Mouse (Mus musculus) lung, postnatal 0 days (tissue): ENCODE data around the gene Tcte1.

Experiments used
- CTCF ChIP-seq: IDR thresholded peaks from 2 replicates; pipeline ENCODE4 v1.5.1; 2016; ENCODE audit warnings: antibody characterized with exemption, mild to moderate bottlenecking
- EP300 ChIP-seq: IDR thresholded peaks from 2 replicates; pipeline ENCODE4 v1.6.1; 2016; ENCODE audit warnings: antibody characterized with exemption, mild to moderate bottlenecking, control low read depth

DNA sequence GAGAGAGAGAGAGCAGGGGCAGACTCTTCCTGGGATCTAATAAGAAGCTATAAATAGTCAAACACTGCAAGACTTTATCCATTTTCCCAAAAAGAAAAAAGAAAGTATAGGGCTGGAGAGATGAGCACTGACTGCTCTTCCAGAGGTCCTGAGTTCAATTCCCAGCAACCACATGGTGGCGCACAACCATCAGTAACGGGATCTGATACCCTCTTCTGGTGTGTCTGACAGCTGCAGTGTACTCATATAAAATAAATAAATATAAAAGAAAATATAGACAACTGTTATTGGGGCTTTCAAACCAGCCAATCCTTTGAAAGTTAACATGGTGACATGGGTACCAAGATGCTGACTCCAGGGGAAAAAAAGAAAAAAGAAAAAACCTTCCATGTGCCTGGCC is 42.8 kb upstream of the Tcte1 start:
- TF ChIP-seq EP300 (no peak), CTCF (peak; percentile 36)
